8 mouse cellular contexts compared by ENCODE assay signal in genomic region chr1:181923384-181923783, GRCm38 (mm10).
DNase-seq lines count a peak whose midpoint lies in the region; ATAC-seq lines count a peak whose summit lies in the region.

No protein-coding gene starts in this region.

- WGBS in intestine, embryonic 15.5 days, result 80% methylated on average over 24 of the region's 24 CpGs

- H3K4me2 ChIP-seq in intestine, embryonic 15.5 days (replicated peaks), result 0 out of 2 replicates have a peak overlapping the region, but pooled peaks have one; percentile 9

- H3K9me3 ChIP-seq in intestine, embryonic 15.5 days, result no peaks in the 10 kb centered on the region

- DNase-seq in cerebellum, adult 9-11 months, result peak; percentile 5
- no peak for DNase-seq in cerebellum, postnatal 4 days (ENCODE audit: low spot score in 2 of 2)
- DNase-seq in R1 (ENCODE audit: low read depth, low spot score), result peak; percentile 96
- peak; percentile 33 to 46 for DNase-seq in frontal cortex, postnatal 14 days (ENCODE audit: low spot score in 2 of 2)
- DNase-seq in lung, postnatal 4 days, result peak; percentile 8 to 42
- no peak for DNase-seq in spleen, postnatal 4 days (ENCODE audit: low spot score in 2 of 2)
- no peak for DNase-seq in spleen, adult 18-20 months

- H3K36me3 ChIP-seq in intestine, embryonic 15.5 days, result peaks cover 4% of the 10 kb centered on the region; the same call in 1 of the 2 replicates

- no peaks in the 10 kb centered on the region for H3K27me3 ChIP-seq in intestine, embryonic 15.5 days (replicated peaks)

- no peak overlapping the region for H3K27ac ChIP-seq in intestine, embryonic 15.5 days

- H3K4me1 ChIP-seq in intestine, embryonic 15.5 days (replicated peaks), result no peaks in the 10 kb centered on the region

- ATAC-seq in intestine, embryonic 15.5 days, result peak; percentile 62

- no peak overlapping the region for H3K9ac ChIP-seq in intestine, embryonic 15.5 days

- H3K4me3 ChIP-seq in intestine, embryonic 15.5 days (replicated peaks), result no peak overlapping the region

Comparison
In these comparisons a context has a peak if more than half of its experiments do, and no peak if none do; other contexts are left out.
1. DNase-seq: peak in cerebellum, adult 9-11 months (single experiment), R1 (single experiment), frontal cortex, postnatal 14 days (2 of 2) and lung, postnatal 4 days (2 of 2); none in cerebellum, postnatal 4 days (0 of 2), spleen, postnatal 4 days (0 of 2) and spleen, adult 18-20 months (0 of 2).